Mouse (Mus musculus) intestine, postnatal 0 days (tissue): ENCODE measurements around the gene 1700113H08Rik. TPM values are rescaled to one million over a fixed set of nuclear protein-coding genes. Genes with fewer than 3 reads are reported as not detected.
A peak's percentile ranks its signal among the peaks of the same experiment; 100 is the strongest.

Source experiments
- ATAC-seq: fragments of 200-750 bp; cut with Nextera tagmentation; 2 replicates; pipeline ENCODE4 v1.8.0; 2017; ENCODE audit warnings: mild to moderate bottlenecking, moderate TSS enrichment, moderate library complexity
- H3K27ac ChIP-seq: fragments of 300-500 bp; sonication (generic); 2 replicates; pipeline ENCODE4 v1.5.1; 2014; ENCODE audit warnings: mild to moderate bottlenecking, low read depth, low read length, moderate library complexity
- H3K27me3 ChIP-seq: fragments of 300-500 bp; sonication (generic); replicated peaks from 2 replicates; pipeline ENCODE4 v1.6.1; 2014; ENCODE audit warnings: low read length, mixed read lengths; ENCODE audit not compliant: control insufficient read depth, insufficient read depth
- H3K36me3 ChIP-seq: fragments of 300-500 bp; sonication (generic); 2 replicates; pipeline ENCODE4 v1.6.1; 2014; ENCODE audit warnings: mild to moderate bottlenecking, moderate library complexity; ENCODE audit not compliant: control insufficient read depth, insufficient read depth
- H3K4me1 ChIP-seq: fragments of 300-500 bp; sonication (generic); replicated peaks from 2 replicates; pipeline ENCODE4 v1.6.1; 2014; ENCODE audit warnings: antibody characterized with exemption, low read length, mixed read lengths; ENCODE audit not compliant: control insufficient read depth, insufficient read depth
- H3K4me2 ChIP-seq: fragments of 300-500 bp; sonication (generic); replicated peaks from 2 replicates; pipeline ENCODE4 v1.6.1; 2014; ENCODE audit warnings: low read depth, mild to moderate bottlenecking, moderate library complexity
- H3K4me3 ChIP-seq: fragments of 300-500 bp; sonication (generic); 2 replicates; pipeline ENCODE4 v1.5.1; 2014; ENCODE audit warnings: low read depth, low read length
- H3K9ac ChIP-seq: fragments of 300-500 bp; sonication (generic); 2 replicates; pipeline ENCODE4 v1.6.1; 2014; ENCODE audit warnings: mild to moderate bottlenecking, low read depth, low read length
- H3K9me3 ChIP-seq: fragments of 300-500 bp; sonication (generic); 2 replicates; pipeline ENCODE4 v1.6.1; 2016; ENCODE audit warnings: mixed run types; ENCODE audit not compliant: control insufficient read depth
- CTCF ChIP-seq: sonication (generic); IDR thresholded peaks from 2 replicates; pipeline ENCODE4 v1.5.1; 2016; ENCODE audit warnings: low read depth, mild to moderate bottlenecking, control low read depth, antibody characterized with exemption, moderate library complexity
- WGBS: fragments of 180-500 bp; shearing (Covaris S2); extraction: QIAGEN DNeasy Blood & Tissue Kit; methylation state at CpG from one replicate; pipeline ENCODE4 v1.1.7; 2014; 5-methylcytosine and 5-hydroxymethylcytosine counted together
- polyA plus RNA-seq: library from polyadenylated mRNA; unstranded; fragments of >200 nt; fragmentation: Nextera tagmentation; extraction: Ambion mirVana; gene quantifications from 2 replicates; pipeline ENCODE4 v1.2.1, GENCODE M21; 2015

The 1700113H08Rik gene
- polyA plus RNA-seq, 1 experiment from 2014 or later, result 0.20 TPM

- WGBS, result 77% methylated on average over 5 of the region's 5 CpGs
Observed at GRCm38 (mm10) chr10:87087646-87088045, 29.8 kb downstream of the 1700113H08Rik start.

GRCm38 (mm10) chr10:87094249-87094648 is 36.4 kb downstream of the 1700113H08Rik start:
- Histone ChIP-seq H3K9ac (no peak overlapping the region), H3K4me2 (no peak overlapping the region), H3K27me3 (no peaks in the 10 kb centered on the region), H3K36me3 (no peaks in the 10 kb centered on the region), H3K27ac (no peak overlapping the region), H3K4me1 (no peaks in the 10 kb centered on the region), H3K4me3 (no peak overlapping the region), H3K9me3 (no peaks in the 10 kb centered on the region)
- ATAC-seq, result no peak
- peak; percentile 58 for TF ChIP-seq CTCF

More at GRCm38 (mm10) chr10:87087646-87088045, 29.8 kb downstream of the 1700113H08Rik start:
- no peak overlapping the region for H3K27ac ChIP-seq
- H3K4me2 ChIP-seq, result no peak overlapping the region
- no peaks in the 10 kb centered on the region for H3K4me1 ChIP-seq
- no peak for ATAC-seq
- H3K9me3 ChIP-seq, result no peaks in the 10 kb centered on the region
- no peak overlapping the region for H3K9ac ChIP-seq
- TF ChIP-seq CTCF, result no peak
- no peaks in the 10 kb centered on the region for H3K27me3 ChIP-seq
- H3K36me3 ChIP-seq, result no peaks in the 10 kb centered on the region
- H3K4me3 ChIP-seq, result no peak overlapping the region

GRCm38 (mm10) chr10:87098722-87099121 is 40.9 kb downstream of the 1700113H08Rik start:
- H3K27ac ChIP-seq, result no peak overlapping the region
- H3K4me2 ChIP-seq, result no peak overlapping the region
- no peak for TF ChIP-seq CTCF
- ATAC-seq, result no peak
- no peaks in the 10 kb centered on the region for H3K4me1 ChIP-seq
- H3K36me3 ChIP-seq, result no peaks in the 10 kb centered on the region
- no peak overlapping the region for H3K9ac ChIP-seq
- 68% methylated on average over 6 of the region's 6 CpGs for WGBS
- no peaks in the 10 kb centered on the region for H3K9me3 ChIP-seq
- H3K4me3 ChIP-seq, result no peak overlapping the region
- H3K27me3 ChIP-seq, result no peaks in the 10 kb centered on the region

GRCm38 (mm10) chr10:87100668-87101067 is 42.8 kb downstream of the 1700113H08Rik start:
- Histone ChIP-seq H3K4me2 (no peak overlapping the region), H3K9ac (no peak overlapping the region), H3K36me3 (no peaks in the 10 kb centered on the region), H3K27me3 (no peaks in the 10 kb centered on the region), H3K4me1 (no peaks in the 10 kb centered on the region), H3K4me3 (no peak overlapping the region), H3K27ac (no peak overlapping the region), H3K9me3 (no peaks in the 10 kb centered on the region)
- 85% methylated on average over 4 of the region's 4 CpGs for WGBS
- TF ChIP-seq CTCF, result no peak
- ATAC-seq, result no peak

GRCm38 (mm10) chr10:87101265-87101950 is 43.6 kb downstream of the 1700113H08Rik start:
- Histone ChIP-seq H3K9me3 (no peaks in the 10 kb centered on the region), H3K4me2 (no peak overlapping the region), H3K4me3 (no peak overlapping the region), H3K36me3 (no peaks in the 10 kb centered on the region), H3K4me1 (no peaks in the 10 kb centered on the region), H3K27me3 (no peaks in the 10 kb centered on the region), H3K27ac (no peak overlapping the region), H3K9ac (no peak overlapping the region)
- WGBS, result 63% methylated on average over 9 of the region's 9 CpGs
- TF ChIP-seq CTCF, result no peak
- ATAC-seq, result no peak

- no peak for ATAC-seq
- no peaks in the 10 kb centered on the region for H3K4me1 ChIP-seq
- H3K9ac ChIP-seq, result no peak overlapping the region
- TF ChIP-seq CTCF, result no peak
- no peak overlapping the region for H3K27ac ChIP-seq
- 67% methylated on average over 3 of the region's 3 CpGs for WGBS
- no peak overlapping the region for H3K4me2 ChIP-seq
- no peak overlapping the region for H3K4me3 ChIP-seq
- no peaks in the 10 kb centered on the region for H3K36me3 ChIP-seq
- no peaks in the 10 kb centered on the region for H3K9me3 ChIP-seq
- no peaks in the 10 kb centered on the region for H3K27me3 ChIP-seq
Observed at GRCm38 (mm10) chr10:87101951-87102320, 44.1 kb downstream of the 1700113H08Rik start.

GRCm38 (mm10) chr10:87102455-87102854 is 44.6 kb downstream of the 1700113H08Rik start:
- no peaks in the 10 kb centered on the region for H3K4me1 ChIP-seq
- no peak for TF ChIP-seq CTCF
- no peak overlapping the region for H3K4me3 ChIP-seq
- no peak overlapping the region for H3K27ac ChIP-seq
- no peak overlapping the region for H3K9ac ChIP-seq
- ATAC-seq, result no peak
- H3K36me3 ChIP-seq, result no peaks in the 10 kb centered on the region
- H3K4me2 ChIP-seq, result no peak overlapping the region
- H3K27me3 ChIP-seq, result no peaks in the 10 kb centered on the region
- no peaks in the 10 kb centered on the region for H3K9me3 ChIP-seq
- 78% methylated on average over 13 of the region's 13 CpGs for WGBS
